Mouse (Mus musculus) 416B (cell line): ENCODE results near the gene Pld4.

Experiments used
- DNase-seq: peaks from one replicate; pipeline ENCODE4 v3.0.0; 2011; ENCODE audit warnings: low read depth

Pld4 gene

GRCm38 (mm10) chr12:112767036-112767890 lies 6.8 kb downstream of the Pld4 start:
- DNase-seq, result no peak

DNA sequence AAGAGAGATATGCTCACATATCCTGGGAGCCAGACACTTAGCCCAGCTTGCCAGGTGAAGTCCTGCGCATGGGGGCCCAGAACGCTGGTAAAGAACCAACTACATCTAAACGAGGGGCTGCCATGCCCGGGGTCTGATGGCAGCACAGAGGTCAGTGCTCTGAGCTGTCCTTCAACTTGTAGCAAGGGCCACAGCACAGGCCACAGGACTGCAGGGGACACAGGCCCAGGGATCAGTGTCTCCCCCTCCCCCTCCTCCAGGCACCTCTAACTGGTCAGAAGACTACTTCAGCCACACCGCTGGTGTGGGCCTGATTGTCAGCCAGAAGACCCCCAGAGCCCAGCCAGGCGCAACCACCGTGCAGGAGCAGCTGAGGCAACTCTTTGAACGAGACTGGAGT lies 7.7 kb downstream of the Pld4 start:
- no peak for DNase-seq

- peak; percentile 66 for DNase-seq
These were observed 8.6 kb downstream of the Pld4 start for GRCm38 (mm10) chr12:112769031-112769430.

GRCm38 (mm10) chr12:112769751-112770150 lies 9.3 kb downstream of the Pld4 start:
- no peak for DNase-seq

DNA sequence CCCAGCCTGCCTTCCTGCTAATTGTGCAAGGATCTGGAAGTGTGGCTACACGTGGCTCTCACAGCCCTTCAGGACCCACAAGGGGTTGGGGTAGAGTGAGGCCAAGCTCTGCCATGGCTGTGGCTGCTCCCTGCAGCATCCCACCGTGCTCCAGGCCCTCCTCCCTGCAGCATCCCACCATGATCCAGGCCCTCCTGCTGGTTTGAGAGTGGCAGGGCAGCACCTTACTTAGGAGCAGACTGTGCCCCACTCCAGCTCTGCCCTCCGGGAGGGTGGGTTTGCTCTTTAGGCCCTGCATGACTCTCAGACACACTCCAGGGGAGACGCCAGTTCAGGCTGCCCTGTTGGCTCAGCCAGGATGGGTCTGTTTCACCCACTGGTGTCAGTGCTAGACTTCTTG lies 9.9 kb downstream of the Pld4 start:
- no peak for DNase-seq

DNA sequence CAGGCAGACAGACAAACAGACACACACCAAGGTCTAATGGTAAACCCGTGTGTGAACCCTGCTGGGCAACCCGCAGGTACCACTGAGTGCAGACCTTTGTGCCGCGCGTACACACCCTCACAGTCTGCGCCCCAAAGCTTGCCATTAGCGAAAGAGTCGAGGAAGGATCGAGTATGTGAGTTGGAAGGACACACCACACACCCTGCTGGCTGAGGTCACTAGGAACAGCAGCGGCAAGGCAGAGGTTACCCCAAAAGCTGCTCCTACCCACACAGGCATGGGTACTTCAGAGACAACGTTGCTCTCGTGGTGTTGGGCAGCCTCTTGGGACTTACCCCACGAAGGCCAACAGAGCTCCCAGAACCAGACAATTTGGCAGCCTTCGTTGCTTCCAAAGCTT lies 11.9 kb downstream of the Pld4 start:
- no peak for DNase-seq

- DNase-seq, result no peak
These were observed 12.9 kb downstream of the Pld4 start for GRCm38 (mm10) chr12:112773366-112773765.

GRCm38 (mm10) chr12:112774026-112774425 lies 13.6 kb downstream of the Pld4 start:
- DNase-seq, result no peak

- no peak for DNase-seq
These were observed 14.0 kb downstream of the Pld4 start for GRCm38 (mm10) chr12:112774481-112774880.

DNA sequence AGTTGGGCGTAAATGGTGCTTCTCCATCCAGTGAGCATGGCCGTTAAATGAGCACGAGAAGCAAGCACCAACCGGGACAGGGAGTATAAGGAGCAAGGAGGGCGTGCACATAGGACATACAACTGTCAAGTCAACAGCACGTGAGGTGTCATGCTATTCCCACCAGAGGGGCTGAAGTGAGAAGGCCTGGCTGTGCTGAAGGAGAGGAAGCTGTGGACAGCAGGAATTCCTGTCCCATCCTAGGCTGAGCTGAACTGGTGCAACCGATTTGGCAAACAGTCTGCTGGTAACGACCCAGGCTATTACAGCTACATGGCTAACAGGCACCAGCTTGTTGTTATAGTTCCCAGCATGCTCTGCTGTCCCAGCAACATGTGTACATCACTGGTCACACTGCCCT lies 30.6 kb downstream of the Pld4 start:
- no peak for DNase-seq

- peak; percentile 36 for DNase-seq
These were observed 33.3 kb downstream of the Pld4 start for GRCm38 (mm10) chr12:112793601-112794355.

DNA sequence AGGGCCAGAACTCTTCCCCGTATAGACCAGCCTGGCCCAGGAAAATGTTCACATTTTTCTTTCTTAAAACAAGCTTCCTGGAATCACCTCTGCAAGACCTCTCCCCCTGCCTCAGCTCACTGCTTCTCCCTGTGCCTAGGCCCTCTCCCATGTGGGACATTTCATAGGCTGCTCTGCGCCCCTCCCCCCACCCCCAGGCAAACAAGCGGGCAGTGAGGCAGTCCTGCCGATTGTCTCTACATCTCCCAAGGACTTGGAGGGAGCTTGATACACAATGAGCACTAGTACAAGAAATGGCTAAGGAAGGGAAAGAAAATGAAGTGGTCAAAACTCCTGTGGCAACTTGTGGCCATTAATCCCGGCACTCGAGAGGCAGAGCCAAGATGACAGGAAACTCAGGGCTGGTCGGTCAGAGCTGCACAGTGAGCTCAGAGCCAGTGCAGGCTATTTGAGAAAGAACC lies 33.9 kb downstream of the Pld4 start:
- no peak for DNase-seq

DNA sequence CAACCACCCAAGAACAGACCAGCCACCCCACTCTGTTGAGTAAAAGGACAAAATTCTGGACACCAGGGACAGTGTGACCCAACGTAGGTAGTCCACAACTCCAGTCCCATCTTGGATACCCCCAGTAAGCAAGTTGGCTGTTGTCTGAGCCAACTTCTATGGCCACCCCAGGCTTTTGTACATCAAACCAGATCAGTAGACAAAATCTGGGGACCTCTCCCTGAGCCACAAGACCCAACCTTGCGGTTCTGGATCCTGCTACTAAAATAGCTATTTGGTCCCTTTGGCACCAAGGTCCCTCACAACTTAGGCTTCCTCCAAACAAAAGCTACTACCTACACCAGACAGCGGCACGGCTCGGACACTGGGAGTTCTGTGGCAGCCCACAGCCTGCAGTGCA lies 34.5 kb downstream of the Pld4 start:
- DNase-seq, result no peak

DNA sequence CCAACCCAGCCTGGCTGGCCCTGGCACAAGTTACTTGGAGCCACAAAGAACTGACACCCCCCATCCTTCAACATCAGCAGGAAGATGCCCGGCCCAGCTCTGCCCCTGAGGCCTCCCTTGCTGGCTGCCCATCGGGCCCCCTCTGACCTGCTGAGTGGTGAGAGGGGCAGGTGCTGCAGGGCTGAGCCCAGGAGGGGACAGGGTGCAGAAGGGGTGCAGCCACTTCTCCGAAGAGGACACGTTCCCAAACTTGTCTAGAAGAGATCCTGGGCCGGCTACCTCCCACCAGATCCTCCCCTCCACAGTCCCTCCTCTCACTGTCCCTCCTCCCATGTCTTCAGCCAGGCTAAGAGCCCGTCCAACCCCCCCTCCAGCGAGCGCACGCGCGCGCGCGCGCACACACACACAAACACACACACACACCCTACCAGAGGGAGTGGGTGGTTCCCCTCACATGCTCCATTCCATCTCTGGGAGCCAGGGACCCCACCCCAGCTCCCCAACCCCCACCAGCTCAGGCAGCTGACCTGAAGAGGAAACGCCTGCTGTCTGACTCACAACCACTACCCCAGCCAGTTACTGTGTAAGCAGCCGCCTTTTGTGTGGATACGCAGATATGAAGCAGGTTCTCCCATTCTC lies 35.1 kb downstream of the Pld4 start:
- DNase-seq, result peak; percentile 82

GRCm38 (mm10) chr12:112796551-112797510 lies 36.4 kb downstream of the Pld4 start:
- peak; percentile 17 for DNase-seq

GRCm38 (mm10) chr12:112797672-112798331 lies 37.3 kb downstream of the Pld4 start:
- DNase-seq, result no peak

- DNase-seq, result no peak
These were observed 37.9 kb downstream of the Pld4 start for GRCm38 (mm10) chr12:112798332-112798681.

- DNase-seq, result no peak
These were observed 38.3 kb downstream of the Pld4 start for GRCm38 (mm10) chr12:112798716-112799115.

- no peak for DNase-seq
These were observed 38.9 kb downstream of the Pld4 start for GRCm38 (mm10) chr12:112799237-112799970.

DNA sequence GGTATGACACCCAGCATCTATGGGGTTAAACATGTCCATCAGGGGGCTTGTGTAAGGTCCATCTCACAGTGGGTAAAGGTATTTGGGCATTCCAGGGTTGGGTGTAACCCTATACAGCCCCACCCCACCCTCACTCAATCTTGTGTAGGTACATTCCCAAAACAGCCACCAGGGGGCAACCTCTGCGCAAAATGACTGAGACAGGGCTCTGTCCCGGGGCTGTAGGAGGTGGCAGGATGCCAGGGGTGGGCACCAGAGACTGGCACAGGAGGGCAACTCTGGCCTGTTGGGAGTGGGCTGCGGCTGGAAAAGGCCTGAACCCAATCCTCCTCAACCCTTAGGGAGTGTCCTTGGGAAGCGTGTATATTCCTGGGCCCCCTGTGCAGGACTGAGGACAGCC lies 40.0 kb downstream of the Pld4 start:
- DNase-seq, result peak; percentile 58
